Mouse (Mus musculus): ENCODE results near the gene Bcas1.

DNA sequence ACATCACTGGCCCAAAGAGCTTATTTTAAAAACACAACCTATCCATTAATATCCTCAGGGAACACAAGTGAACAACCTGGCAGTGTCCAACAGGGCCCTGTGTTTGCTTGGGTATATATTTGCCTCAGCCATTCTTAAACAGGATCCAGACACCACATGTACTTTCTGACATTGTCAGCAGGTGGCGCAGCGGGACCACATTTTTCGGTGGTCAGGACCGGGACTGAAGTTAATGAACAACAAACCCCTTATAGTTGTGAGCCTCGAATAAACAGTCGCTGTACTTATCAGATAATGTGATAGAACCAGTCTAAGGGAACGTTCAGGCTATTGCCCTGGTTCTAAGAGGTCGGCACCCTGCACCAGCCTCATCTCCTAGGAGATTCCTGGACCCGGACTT is 23.3 kb upstream of the Bcas1 start:
- TF ChIP-seq MAFK (IDR thresholded peaks at IDR 0.05; ENCODE audit: borderline replicate concordance, low read depth, low read length) (no peak), EP300 (IDR thresholded peaks at IDR 0.05; ENCODE audit: low read depth in 1 of 2, low read length in 2 of 2) (no peak), ELF1 (IDR thresholded peaks at IDR 0.05; ENCODE audit: low read depth, low read length) (no peak)

Measured in MEL (cell line).